Mouse (Mus musculus): ENCODE measurements around the gene Slc9a5.

DNA sequence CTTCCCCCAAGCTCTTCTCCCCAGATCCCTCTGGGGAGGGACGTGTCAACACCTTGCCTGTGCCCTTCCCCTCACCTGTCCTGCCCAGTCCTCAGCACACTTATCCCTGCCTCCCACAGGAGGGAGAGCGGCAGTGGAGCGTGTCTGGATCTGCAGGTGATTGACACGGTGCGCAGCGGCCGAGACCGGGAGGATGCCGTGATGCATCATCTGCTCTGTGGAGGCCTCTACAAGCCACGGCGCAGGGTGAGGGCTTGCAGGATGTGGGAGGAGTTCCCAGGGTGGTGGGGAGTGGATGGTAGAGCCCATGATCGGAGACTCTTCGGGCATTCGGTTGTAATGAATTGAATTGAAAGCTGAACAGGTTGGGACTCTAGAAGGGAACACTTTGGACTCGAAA is 10.6 kb downstream of the Slc9a5 start:
- no peak for TF ChIP-seq CTCF (IDR thresholded peaks at IDR 0.05; ENCODE audit: borderline replicate concordance, insufficient read depth, low read depth, low read length)
- no peak for TF ChIP-seq POLR2A (IDR thresholded peaks at IDR 0.05; ENCODE audit: borderline replicate concordance, insufficient read depth, low read length)
